Mouse (Mus musculus): Measurements from ENCODE around the gene Hmg20b.

GRCm38 (mm10) chr10:81384605-81384982, 34.3 kb upstream of the Hmg20b start:
- TF ChIP-seq MYOG (IDR thresholded peaks at IDR 0.05; ENCODE audit: control insufficient read depth, extremely low read depth, insufficient read length) (no peak), CTCF (IDR thresholded peaks at IDR 0.05; ENCODE audit: control insufficient read depth, insufficient read depth, insufficient read length) (no peak), USF1 (IDR thresholded peaks at IDR 0.05; ENCODE audit: low read depth) (no peak), FOSL1 (IDR thresholded peaks at IDR 0.05; ENCODE audit: insufficient read depth, low read length, poor library complexity, severe bottlenecking) (no peak), MAX (IDR thresholded peaks at IDR 0.05) (no peak), MYOD1 (IDR thresholded peaks at IDR 0.05; ENCODE audit: control insufficient read depth, insufficient read length, low read depth) (no peak), CEBPB (IDR thresholded peaks at IDR 0.05; ENCODE audit: low read depth) (no peak)
